Mouse (Mus musculus): ENCODE measurements around the gene Tbx21. TPM values are rescaled to one million over a fixed set of nuclear protein-coding genes. Genes with fewer than 3 reads are reported as not detected.

Tbx21 gene
- polyA plus RNA-seq (2015; fragmentation: Nextera tagmentation; extraction: Ambion mirVana), result 0.28 and 0.50 TPM in 2 replicates

GRCm38 (mm10) chr11:97114671-97115601, at the start of gene Tbx21:
Gene Tbx21 (minus strand): TSS chr11:97115331.

GRCm38 (mm10) chr11:97151343-97151801, 36.2 kb upstream of the Tbx21 start, which contains the start of gene Tbkbp1:
Gene Tbkbp1 (minus strand): TSS chr11:97151495.

GRCm38 (mm10) chr11:97050216-97050943, 64.8 kb downstream of the Tbx21 start, which contains the start of gene Osbpl7:
Gene Osbpl7 (plus strand): TSS chr11:97050628.

Small RNA genes within 50 kb of the gene (microRNA-seq; reads per million reads assigned to microRNA genes)
- gene Mir7235 (ENCODE audit: borderline replicate concordance, insufficient number of aligned reads), result not detected
- not detected for gene Mir8103 (ENCODE audit: borderline replicate concordance, insufficient number of aligned reads)

Other genes starting within 250 kb of the Tbx21 start
- gene Cdk5rap3, start 198.8 kb downstream of the Tbx21 start, polyA plus RNA-seq (2015; fragmentation: Nextera tagmentation; extraction: Ambion mirVana), result 67.4 and 76.8 TPM in 2 replicates
- gene Prr15l, start 187.2 kb downstream of the Tbx21 start, polyA plus RNA-seq (2015; fragmentation: Nextera tagmentation; extraction: Ambion mirVana), result 1.4 and 1.9 TPM in 2 replicates
- 26.1 and 40.0 TPM in 2 replicates for gene Pnpo, start 171.3 kb downstream of the Tbx21 start, polyA plus RNA-seq (2015; fragmentation: Nextera tagmentation; extraction: Ambion mirVana)
- gene Sp2, start 132.4 kb downstream of the Tbx21 start, polyA plus RNA-seq (2015; fragmentation: Nextera tagmentation; extraction: Ambion mirVana), result 13.0 and 14.4 TPM in 2 replicates
- not detected in 2 replicates for gene Sp6, start 101.9 kb downstream of the Tbx21 start, polyA plus RNA-seq (2015; fragmentation: Nextera tagmentation; extraction: Ambion mirVana)
- 19.7 and 38.7 TPM in 2 replicates for gene Scrn2, start 85.4 kb downstream of the Tbx21 start, polyA plus RNA-seq (2015; fragmentation: Nextera tagmentation; extraction: Ambion mirVana)
- 1.7 TPM in 2 replicates for gene Lrrc46, start 73.9 kb downstream of the Tbx21 start, polyA plus RNA-seq (2015; fragmentation: Nextera tagmentation; extraction: Ambion mirVana)
- gene Mrpl10, start 73.8 kb downstream of the Tbx21 start, polyA plus RNA-seq (2015; fragmentation: Nextera tagmentation; extraction: Ambion mirVana), result 60.0 and 107 TPM in 2 replicates
- gene Osbpl7, start 64.7 kb downstream of the Tbx21 start, polyA plus RNA-seq (2015; fragmentation: Nextera tagmentation; extraction: Ambion mirVana), result 5.1 and 9.9 TPM in 2 replicates
- 4.4 and 5.1 TPM in 2 replicates for gene Tbkbp1, start 36.2 kb upstream of the Tbx21 start, polyA plus RNA-seq (2015; fragmentation: Nextera tagmentation; extraction: Ambion mirVana)
- 16.4 and 17.9 TPM in 2 replicates for gene Kpnb1, start 72.5 kb upstream of the Tbx21 start, polyA plus RNA-seq (2015; fragmentation: Nextera tagmentation; extraction: Ambion mirVana)
- 32.5 and 54.5 TPM in 2 replicates for gene Npepps, start 165.3 kb upstream of the Tbx21 start, polyA plus RNA-seq (2015; fragmentation: Nextera tagmentation; extraction: Ambion mirVana)
- 30.0 and 45.7 TPM in 2 replicates for gene Mrpl45, start 200.4 kb upstream of the Tbx21 start, polyA plus RNA-seq (2015; fragmentation: Nextera tagmentation; extraction: Ambion mirVana)
- gene Gpr179, start 236.7 kb upstream of the Tbx21 start, polyA plus RNA-seq (2015; fragmentation: Nextera tagmentation; extraction: Ambion mirVana), result 4.8 and 7.3 TPM in 2 replicates
- gene Socs7, start 247.2 kb upstream of the Tbx21 start, polyA plus RNA-seq (2015; fragmentation: Nextera tagmentation; extraction: Ambion mirVana), result 2.5 and 2.6 TPM in 2 replicates

Data from adrenal gland, postnatal 0 days (tissue).